Mouse (Mus musculus) kidney, embryonic 14.5 days (tissue): Measurements from ENCODE around the gene Sh3bgrl2. TPM values are rescaled to one million over a fixed set of nuclear protein-coding genes. Genes with fewer than 3 reads are reported as not detected.

Experiments
- ATAC-seq: fragments of 200-750 bp; cut with Nextera tagmentation; 2 replicates; pipeline ENCODE4 v1.8.0; 2017; ENCODE audit warnings: moderate number of reproducible peaks, mild to moderate bottlenecking, moderate TSS enrichment, moderate library complexity; ENCODE audit not compliant: low FRiP score, low TSS enrichment
- H3K27ac ChIP-seq: fragments of 300-500 bp; sonication (generic); 2 replicates; pipeline ENCODE4 v1.5.1; 2014; ENCODE audit warnings: low read depth, mild to moderate bottlenecking, low read length, moderate library complexity, mixed read lengths
- H3K27me3 ChIP-seq: fragments of 300-500 bp; sonication (generic); 2 replicates; pipeline ENCODE4 v1.6.1; 2014; ENCODE audit warnings: mild to moderate bottlenecking, low read length; ENCODE audit not compliant: control insufficient read depth, insufficient read depth
- H3K36me3 ChIP-seq: fragments of 300-500 bp; sonication (generic); 2 replicates; pipeline ENCODE4 v1.6.1; 2014; ENCODE audit warnings: low read length, mixed read lengths; ENCODE audit not compliant: control insufficient read depth, insufficient read depth
- H3K4me1 ChIP-seq: fragments of 300-500 bp; sonication (generic); 2 replicates; pipeline ENCODE4 v1.6.1; 2014; ENCODE audit warnings: low read length, mixed read lengths; ENCODE audit not compliant: control insufficient read depth, insufficient read depth
- H3K4me2 ChIP-seq: fragments of 300-500 bp; sonication (generic); replicated peaks from 2 replicates; pipeline ENCODE4 v1.6.1; 2014; ENCODE audit warnings: low read depth, mild to moderate bottlenecking, low read length
- H3K4me3 ChIP-seq: fragments of 300-500 bp; sonication (generic); 2 replicates; pipeline ENCODE4 v1.5.1; 2014; ENCODE audit warnings: mild to moderate bottlenecking, low read length
- H3K9ac ChIP-seq: fragments of 300-500 bp; sonication (generic); 2 replicates; pipeline ENCODE4 v1.6.1; 2014; ENCODE audit warnings: low read depth, mild to moderate bottlenecking, low read length, moderate library complexity
- H3K9me3 ChIP-seq: fragments of 300-500 bp; sonication (generic); 2 replicates; pipeline ENCODE4 v1.6.1; 2016; ENCODE audit warnings: low read length; ENCODE audit not compliant: control insufficient read depth
- WGBS: fragments of 180-500 bp; shearing (Covaris S2); extraction: QIAGEN DNeasy Blood & Tissue Kit; methylation state at CpG from one replicate; pipeline ENCODE4 v1.1.7; 2014; 5-methylcytosine and 5-hydroxymethylcytosine counted together
- polyA plus RNA-seq: library from polyadenylated mRNA; unstranded; fragments of >200 nt; fragmentation: Nextera tagmentation; extraction: Ambion mirVana; gene quantifications from 2 replicates; pipeline ENCODE4 v1.2.1, GENCODE M21; 2014

Sh3bgrl2 gene
- polyA plus RNA-seq, 1 experiment from 2014 or later: 22.7 TPM

- H3K9ac ChIP-seq: no peak overlapping the region
- no peaks in the 10 kb centered on the region for H3K9me3 ChIP-seq
- peak; percentile 80 for ATAC-seq
- H3K4me1 ChIP-seq: no peaks in the 10 kb centered on the region
- 28% methylated on average over 3 of the region's 3 CpGs for WGBS
- no peak overlapping the region for H3K27ac ChIP-seq
- H3K4me3 ChIP-seq: no peak overlapping the region
- no peak overlapping the region for H3K4me2 ChIP-seq
- no peaks in the 10 kb centered on the region for H3K27me3 ChIP-seq
- no peaks in the 10 kb centered on the region for H3K36me3 ChIP-seq
Measured at GRCm38 (mm10) chr9:83576689-83577057, 28.5 kb downstream of the Sh3bgrl2 start.

GRCm38 (mm10) chr9:83577260-83577659, 29.1 kb downstream of the Sh3bgrl2 start:
- Histone ChIP-seq H3K27me3 (no peaks in the 10 kb centered on the region), H3K4me3 (no peak overlapping the region), H3K27ac (no peak overlapping the region), H3K4me1 (no peaks in the 10 kb centered on the region), H3K4me2 (no peak overlapping the region), H3K9me3 (no peaks in the 10 kb centered on the region), H3K36me3 (no peaks in the 10 kb centered on the region), H3K9ac (no peak overlapping the region)
- ATAC-seq: no peak
- WGBS: 93% methylated on average over 7 of the region's 7 CpGs

GRCm38 (mm10) chr9:83579049-83579448, 30.9 kb downstream of the Sh3bgrl2 start:
- Histone ChIP-seq H3K4me2 (no peak overlapping the region), H3K36me3 (no peaks in the 10 kb centered on the region), H3K9ac (no peak overlapping the region), H3K27me3 (no peaks in the 10 kb centered on the region), H3K27ac (no peak overlapping the region), H3K9me3 (no peaks in the 10 kb centered on the region), H3K4me3 (no peak overlapping the region), H3K4me1 (no peaks in the 10 kb centered on the region)
- ATAC-seq: no peak
- WGBS: 76% methylated on average over 4 of the region's 4 CpGs

GRCm38 (mm10) chr9:83582748-83583147, 34.6 kb downstream of the Sh3bgrl2 start:
- Histone ChIP-seq H3K27me3 (no peaks in the 10 kb centered on the region), H3K9me3 (no peaks in the 10 kb centered on the region), H3K27ac (no peak overlapping the region), H3K4me1 (no peaks in the 10 kb centered on the region), H3K4me2 (no peak overlapping the region), H3K9ac (no peak overlapping the region), H3K4me3 (no peak overlapping the region), H3K36me3 (no peaks in the 10 kb centered on the region)
- ATAC-seq: no peak
- 44% methylated on average over 7 of the region's 7 CpGs for WGBS

- WGBS: 85% methylated on average over 17 of the region's 17 CpGs
- peaks cover 2% of the 10 kb centered on the region; the same call in 1 of the 2 replicates for H3K4me1 ChIP-seq
- ATAC-seq: no peak
- H3K9me3 ChIP-seq: no peaks in the 10 kb centered on the region
- no peaks in the 10 kb centered on the region for H3K27me3 ChIP-seq
- no peak overlapping the region for H3K9ac ChIP-seq
- H3K4me3 ChIP-seq: no peak overlapping the region
- H3K27ac ChIP-seq: no peak overlapping the region
- H3K36me3 ChIP-seq: no peaks in the 10 kb centered on the region
- no peak overlapping the region for H3K4me2 ChIP-seq
Measured at GRCm38 (mm10) chr9:83586316-83587050, 38.4 kb downstream of the Sh3bgrl2 start.

- Histone ChIP-seq H3K9ac (no peak overlapping the region), H3K27me3 (no peaks in the 10 kb centered on the region), H3K27ac (no peak overlapping the region), H3K4me2 (no peak overlapping the region), H3K4me3 (no peak overlapping the region), H3K4me1 (peaks cover 2% of the 10 kb centered on the region; the same call in 1 of the 2 replicates), H3K9me3 (no peaks in the 10 kb centered on the region), H3K36me3 (no peaks in the 10 kb centered on the region)
- ATAC-seq: no peak
- WGBS: 94% methylated on average over 9 of the region's 9 CpGs
Measured at GRCm38 (mm10) chr9:83587116-83587515, 39.0 kb downstream of the Sh3bgrl2 start.

- Histone ChIP-seq H3K4me2 (no peak overlapping the region), H3K27me3 (no peaks in the 10 kb centered on the region), H3K27ac (no peak overlapping the region), H3K36me3 (no peaks in the 10 kb centered on the region), H3K9me3 (no peaks in the 10 kb centered on the region), H3K4me1 (peaks cover 2% of the 10 kb centered on the region; the same call in 1 of the 2 replicates), H3K9ac (no peak overlapping the region), H3K4me3 (no peak overlapping the region)
- WGBS: 79% methylated on average over 2 of the region's 2 CpGs
- ATAC-seq: no peak
Measured at GRCm38 (mm10) chr9:83589063-83589462, 40.9 kb downstream of the Sh3bgrl2 start.

GRCm38 (mm10) chr9:83589680-83590467, 41.7 kb downstream of the Sh3bgrl2 start:
- no peak for ATAC-seq
- Histone ChIP-seq H3K9ac (no peak overlapping the region), H3K27ac (no peak overlapping the region), H3K4me1 (peaks cover 2% of the 10 kb centered on the region; the same call in 1 of the 2 replicates), H3K4me3 (no peak overlapping the region), H3K4me2 (no peak overlapping the region), H3K9me3 (no peaks in the 10 kb centered on the region), H3K36me3 (no peaks in the 10 kb centered on the region; the same call in 1 of the 2 replicates), H3K27me3 (no peaks in the 10 kb centered on the region)
- WGBS: 47% methylated on average over 14 of the region's 14 CpGs
